Mouse (Mus musculus): ENCODE measurements around the gene Kif24.

Gene Kif24

GRCm38 (mm10) chr4:41401167-41401566 is 63.5 kb downstream of the Kif24 start:
- DNase-seq (ENCODE audit: low spot score), result no peak

- DNase-seq (ENCODE audit: low spot score), result no peak
These were observed 64.8 kb downstream of the Kif24 start for GRCm38 (mm10) chr4:41399904-41400303.

GRCm38 (mm10) chr4:41398353-41398752 is 66.3 kb downstream of the Kif24 start:
- no peak for DNase-seq (ENCODE audit: low spot score)

- no peak for DNase-seq (ENCODE audit: low spot score)
These were observed 70.0 kb downstream of the Kif24 start for GRCm38 (mm10) chr4:41394651-41395050.

- no peak for DNase-seq (ENCODE audit: low spot score)
These were observed 73.7 kb downstream of the Kif24 start for GRCm38 (mm10) chr4:41391015-41391414.

GRCm38 (mm10) chr4:41390122-41390521 is 74.6 kb downstream of the Kif24 start:
- peak; percentile 58 for DNase-seq (ENCODE audit: low spot score)

GRCm38 (mm10) chr4:41389240-41389639 is 75.4 kb downstream of the Kif24 start:
- DNase-seq (ENCODE audit: low spot score), result no peak

- no peak for DNase-seq (ENCODE audit: low spot score)
These were observed 76.1 kb downstream of the Kif24 start for GRCm38 (mm10) chr4:41388616-41389015.

GRCm38 (mm10) chr4:41387755-41388469 is 76.8 kb downstream of the Kif24 start:
- no peak for DNase-seq (ENCODE audit: low spot score)

- DNase-seq (ENCODE audit: low spot score), result no peak
These were observed 78.2 kb downstream of the Kif24 start for GRCm38 (mm10) chr4:41386412-41386975.

GRCm38 (mm10) chr4:41381213-41381950 is 83.3 kb downstream of the Kif24 start:
- no peak for DNase-seq (ENCODE audit: low spot score)

GRCm38 (mm10) chr4:41377567-41377966 is 87.1 kb downstream of the Kif24 start:
- no peak for DNase-seq (ENCODE audit: low spot score)

GRCm38 (mm10) chr4:41369702-41370437 is 94.8 kb downstream of the Kif24 start:
- no peak for DNase-seq (ENCODE audit: low spot score)

GRCm38 (mm10) chr4:41368198-41368597 is 96.5 kb downstream of the Kif24 start:
- DNase-seq (ENCODE audit: low spot score), result no peak

- no peak for DNase-seq (ENCODE audit: low spot score)
These were observed 103.6 kb downstream of the Kif24 start for GRCm38 (mm10) chr4:41361059-41361458.

- no peak for DNase-seq (ENCODE audit: low spot score)
These were observed 105.3 kb downstream of the Kif24 start for GRCm38 (mm10) chr4:41359358-41359757.

- no peak for DNase-seq (ENCODE audit: low spot score)
These were observed 106.0 kb downstream of the Kif24 start for GRCm38 (mm10) chr4:41358669-41359068.

GRCm38 (mm10) chr4:41357154-41357553 is 107.5 kb downstream of the Kif24 start:
- DNase-seq (ENCODE audit: low spot score), result no peak

GRCm38 (mm10) chr4:41353265-41353664 is 111.4 kb downstream of the Kif24 start:
- no peak for DNase-seq (ENCODE audit: low spot score)

- DNase-seq (ENCODE audit: low spot score), result no peak
These were observed 111.9 kb downstream of the Kif24 start for GRCm38 (mm10) chr4:41352758-41353157.

- no peak for DNase-seq (ENCODE audit: low spot score)
These were observed 115.5 kb downstream of the Kif24 start for GRCm38 (mm10) chr4:41349199-41349591.

GRCm38 (mm10) chr4:41348584-41349198 is 116.0 kb downstream of the Kif24 start, which contains the start of gene Ubap1:
Gene Ubap1, plus strand, starts transcription at chr4:41348996.
- DNase-seq (ENCODE audit: low spot score), result peak; percentile 87

Measured in T-cell, adult 2 months (primary cell).